Mouse (Mus musculus) heart, embryonic 10.5 days (tissue): ENCODE data around the gene Pced1b. TPM values are rescaled to one million over a fixed set of nuclear protein-coding genes. Genes with fewer than 3 reads are reported as not detected.
"Not testable (repeated sequence)": the region's sequence is repeated elsewhere in the genome, so short reads cannot be mapped to it uniquely, and the experiment has no call there.

ENCODE experiments used
- DNase-seq: peaks from one replicate; pipeline ENCODE4 v3.0.0-alpha.2; 2017; ENCODE audit warnings: low spot score
- H3K27ac ChIP-seq: fragments of 300-500 bp; sonication (generic); 2 replicates; pipeline ENCODE4 v1.5.1; 2016; ENCODE audit warnings: mild to moderate bottlenecking
- H3K27me3 ChIP-seq: fragments of 300-500 bp; sonication (generic); 2 replicates; pipeline ENCODE4 v1.6.1; 2016; ENCODE audit warnings: mild to moderate bottlenecking; ENCODE audit not compliant: poor library complexity, insufficient read depth, severe bottlenecking
- H3K36me3 ChIP-seq: fragments of 300-500 bp; sonication (generic); 2 replicates; pipeline ENCODE4 v1.6.1; 2016; ENCODE audit warnings: mild to moderate bottlenecking, moderate library complexity
- H3K4me1 ChIP-seq: fragments of 300-500 bp; sonication (generic); 2 replicates; pipeline ENCODE4 v1.6.1; 2016; ENCODE audit warnings: mild to moderate bottlenecking
- H3K4me3 ChIP-seq: fragments of 300-500 bp; sonication (generic); 2 replicates; pipeline ENCODE4 v1.5.1; 2016; ENCODE audit warnings: mild to moderate bottlenecking, moderate library complexity
- H3K9me3 ChIP-seq: fragments of 300-500 bp; sonication (generic); 2 replicates; pipeline ENCODE4 v1.6.1; 2016; ENCODE audit warnings: mild to moderate bottlenecking, moderate library complexity
- WGBS: fragments of 180-500 bp; shearing (Covaris S2); methylation state at CpG from one replicate; pipeline ENCODE4 v1.1.7; 2016; 5-methylcytosine and 5-hydroxymethylcytosine counted together
- polyA plus RNA-seq: library from polyadenylated mRNA; unstranded; fragments of >200 nt; fragmentation: Nextera tagmentation; extraction: Ambion mirVana; gene quantifications from 2 replicates; pipeline ENCODE4 v1.2.1, GENCODE M21; 2016

Pced1b gene
- polyA plus RNA-seq, 1 experiment from 2014 or later: 2.4 TPM

- H3K4me1 ChIP-seq, H3K27me3 ChIP-seq, H3K36me3 ChIP-seq, H3K4me3 ChIP-seq, H3K27ac ChIP-seq, H3K9me3 ChIP-seq, DNase-seq: not testable (repeated sequence)
- 89% methylated on average over 10 of the region's 10 CpGs for WGBS
Observed at GRCm38 (mm10) chr15:97385174-97385573, 138.3 kb downstream of the Pced1b start.

- no peaks in the 10 kb centered on the region for H3K27me3 ChIP-seq
- no peak for DNase-seq
- H3K9me3 ChIP-seq: no peaks in the 10 kb centered on the region
- H3K27ac ChIP-seq: no peak overlapping the region
- H3K4me3 ChIP-seq: no peak overlapping the region
- no peaks in the 10 kb centered on the region for H3K36me3 ChIP-seq
- H3K4me1 ChIP-seq: peaks cover 6% of the 10 kb centered on the region; the same call in 1 of the 2 replicates
- 91% methylated on average over 6 of the region's 6 CpGs for WGBS
Observed at GRCm38 (mm10) chr15:97387793-97388192, 140.9 kb downstream of the Pced1b start.

GRCm38 (mm10) chr15:97389577-97389976, 142.7 kb downstream of the Pced1b start:
- 91% methylated on average over 4 of the region's 4 CpGs for WGBS
- Histone ChIP-seq H3K36me3 (no peaks in the 10 kb centered on the region), H3K4me3 (no peak overlapping the region), H3K27me3 (no peaks in the 10 kb centered on the region), H3K4me1 (no peaks in the 10 kb centered on the region), H3K9me3 (no peaks in the 10 kb centered on the region), H3K27ac (no peak overlapping the region)
- no peak for DNase-seq

GRCm38 (mm10) chr15:97390778-97391177, 143.9 kb downstream of the Pced1b start:
- no peak for DNase-seq
- Histone ChIP-seq H3K27ac (no peak overlapping the region), H3K4me3 (no peak overlapping the region), H3K27me3 (no peaks in the 10 kb centered on the region), H3K9me3 (no peaks in the 10 kb centered on the region), H3K4me1 (no peaks in the 10 kb centered on the region), H3K36me3 (no peaks in the 10 kb centered on the region)
- 91% methylated on average over 2 of the region's 2 CpGs for WGBS

- Histone ChIP-seq H3K4me3 (no peak overlapping the region), H3K9me3 (no peaks in the 10 kb centered on the region), H3K36me3 (no peaks in the 10 kb centered on the region), H3K4me1 (no peaks in the 10 kb centered on the region), H3K27me3 (no peaks in the 10 kb centered on the region), H3K27ac (no peak overlapping the region)
- DNase-seq: no peak
- 95% methylated on average over 2 of the region's 2 CpGs for WGBS
Observed at GRCm38 (mm10) chr15:97391436-97391835, 144.5 kb downstream of the Pced1b start.

GRCm38 (mm10) chr15:97394561-97394960, 147.7 kb downstream of the Pced1b start:
- H3K27me3 ChIP-seq: no peaks in the 10 kb centered on the region
- 78% methylated on average over 12 of the region's 12 CpGs for WGBS
- no peaks in the 10 kb centered on the region for H3K9me3 ChIP-seq
- no peaks in the 10 kb centered on the region for H3K4me1 ChIP-seq
- H3K4me3 ChIP-seq: no peak overlapping the region
- H3K36me3 ChIP-seq: no peaks in the 10 kb centered on the region
- H3K27ac ChIP-seq: no peak overlapping the region
- DNase-seq: no peak

GRCm38 (mm10) chr15:97396586-97397299, 149.8 kb downstream of the Pced1b start:
- WGBS: 87% methylated on average over 4 of the region's 4 CpGs
- H3K27me3 ChIP-seq: no peaks in the 10 kb centered on the region
- no peaks in the 10 kb centered on the region for H3K9me3 ChIP-seq
- no peaks in the 10 kb centered on the region for H3K4me1 ChIP-seq
- H3K27ac ChIP-seq: no peak overlapping the region
- no peak for DNase-seq
- H3K4me3 ChIP-seq: no peak overlapping the region
- no peaks in the 10 kb centered on the region for H3K36me3 ChIP-seq

GRCm38 (mm10) chr15:97397793-97398192, 150.9 kb downstream of the Pced1b start:
- H3K9me3 ChIP-seq: no peaks in the 10 kb centered on the region
- H3K4me1 ChIP-seq: no peaks in the 10 kb centered on the region
- no peak overlapping the region for H3K4me3 ChIP-seq
- DNase-seq: no peak
- 44% methylated on average over 2 of the region's 2 CpGs for WGBS
- H3K27ac ChIP-seq: no peak overlapping the region
- no peaks in the 10 kb centered on the region for H3K36me3 ChIP-seq
- no peaks in the 10 kb centered on the region for H3K27me3 ChIP-seq

GRCm38 (mm10) chr15:97400866-97401265, 154.0 kb downstream of the Pced1b start:
- H3K36me3 ChIP-seq: no peaks in the 10 kb centered on the region
- 85% methylated on average over 6 of the region's 6 CpGs for WGBS
- H3K9me3 ChIP-seq: no peaks in the 10 kb centered on the region
- DNase-seq: no peak
- H3K4me1 ChIP-seq: no peaks in the 10 kb centered on the region; the same call in 1 of the 2 replicates
- no peak overlapping the region for H3K27ac ChIP-seq
- H3K27me3 ChIP-seq: no peaks in the 10 kb centered on the region
- H3K4me3 ChIP-seq: no peak overlapping the region

GRCm38 (mm10) chr15:97404483-97404882, 157.6 kb downstream of the Pced1b start:
- H3K36me3 ChIP-seq: no peaks in the 10 kb centered on the region
- 50% methylated on average over 8 of the region's 8 CpGs for WGBS

GRCm38 (mm10) chr15:97404998-97405397, 158.1 kb downstream of the Pced1b start:
- Histone ChIP-seq H3K36me3 (no peaks in the 10 kb centered on the region), H3K4me3 (no peak overlapping the region), H3K27ac (no peak overlapping the region), H3K4me1 (no peaks in the 10 kb centered on the region; the same call in 1 of the 2 replicates), H3K9me3 (no peaks in the 10 kb centered on the region), H3K27me3 (0 out of 2 replicates have a peak, but pooled peaks cover 5% of the 10 kb centered on the region)
- DNase-seq: no peak
- WGBS: 65% methylated on average over 7 of the region's 7 CpGs

More at GRCm38 (mm10) chr15:97404483-97404882, 157.6 kb downstream of the Pced1b start:
- H3K27me3 ChIP-seq: 0 out of 2 replicates have a peak, but pooled peaks cover 5% of the 10 kb centered on the region
- no peaks in the 10 kb centered on the region; the same call in 1 of the 2 replicates for H3K4me1 ChIP-seq
- no peaks in the 10 kb centered on the region for H3K9me3 ChIP-seq
- no peak for DNase-seq
- H3K27ac ChIP-seq: no peak overlapping the region
- H3K4me3 ChIP-seq: no peak overlapping the region

GRCm38 (mm10) chr15:97406105-97406504, 159.2 kb downstream of the Pced1b start:
- H3K4me1 ChIP-seq: no peaks in the 10 kb centered on the region; the same call in 1 of the 2 replicates
- 81% methylated on average over 6 of the region's 6 CpGs for whole genome bisulfite sequencing
- no peak overlapping the region for H3K4me3 ChIP-seq
- H3K36me3 ChIP-seq: no peaks in the 10 kb centered on the region
- H3K9me3 ChIP-seq: no peaks in the 10 kb centered on the region
- H3K27me3 ChIP-seq: 0 out of 2 replicates have a peak, but pooled peaks cover 5% of the 10 kb centered on the region
- no peak for DNase-seq
- no peak overlapping the region for H3K27ac ChIP-seq

GRCm38 (mm10) chr15:97407496-97408454, 160.9 kb downstream of the Pced1b start:
- Histone ChIP-seq H3K27me3 (0 out of 2 replicates have a peak, but pooled peaks cover 5% of the 10 kb centered on the region), H3K9me3 (no peaks in the 10 kb centered on the region), H3K4me1 (no peaks in the 10 kb centered on the region; the same call in 1 of the 2 replicates), H3K36me3 (no peaks in the 10 kb centered on the region), H3K27ac (no peak overlapping the region), H3K4me3 (no peak overlapping the region)
- DNase-seq: no peak
- WGBS: 57% methylated on average over 17 of the region's 17 CpGs
